Mouse (Mus musculus): ENCODE measurements around the gene Adcy3.

GRCm38 (mm10) chr12:4117136-4117535, 15.8 kb upstream of the Adcy3 start:
- TF ChIP-seq POLR2A (IDR thresholded peaks at IDR 0.05; ENCODE audit: low read depth, low read length) (no peak), CTCF (conservative IDR thresholded peaks at IDR 0.05; ENCODE audit: insufficient read depth, insufficient read length, low read depth, low read length) (no peak)

Measured in kidney, adult 2 months (tissue).